Comparison of ENCODE assay signal across 13 mouse cellular contexts in genomic region chr5:114970824-114971227, GRCm38 (mm10). TPM values are rescaled to one million over a fixed set of nuclear protein-coding genes. Genes with fewer than 3 reads are reported as not detected.
DNase-seq lines count a peak whose midpoint lies in the region; ATAC-seq and TF ChIP-seq lines count a peak whose summit lies in the region.
"Had no signal": no experiment of that assay in that cellular context is flagged by ENCODE, and none has a peak within 500 bp of the region (broad histone marks: within the 10 kb centered on the region; RNA-seq: fewer than 3 reads in every experiment).

Hnf1a (minus strand) TSS chr5:114971094.

- WGBS in intestine, embryonic 15.5 days, result 47% methylated on average over 17 of the region's 17 CpGs
- WGBS in liver, embryonic 15.5 days (ENCODE audit: insufficient replicate concordance), result 76% methylated on average over 17 of the region's 17 CpGs

- 0 out of 2 replicates have a peak, but pooled peaks cover 6% of the 10 kb centered on the region for H3K27me3 ChIP-seq in E14TG2a.4 (ENCODE audit: insufficient read depth, low read length)
- H3K27me3 ChIP-seq in intestine, embryonic 15.5 days (replicated peaks), result no peaks in the 10 kb centered on the region
- peaks cover 21% of the 10 kb centered on the region for H3K27me3 ChIP-seq in liver, embryonic 15.5 days

- peak; percentile 77 for ATAC-seq in intestine, embryonic 15.5 days
- ATAC-seq in liver, embryonic 15.5 days (ENCODE audit: insufficient read depth), result peak; percentile 60

- no peak for TF ChIP-seq CTCF in E14TG2a.4 (conservative IDR thresholded peaks at IDR 0.05; ENCODE audit: low read length)

- H3K27ac ChIP-seq in intestine, embryonic 15.5 days, result peak within 1 kb of the TSS; percentile 92
- peak within 1 kb of the TSS; percentile 67 for H3K27ac ChIP-seq in liver, embryonic 15.5 days (replicated peaks)
- H3K27ac ChIP-seq: heart, adult 2 months; hindbrain, embryonic 12.5 days; limb, embryonic 12.5 days; macrophage had no signal

- DNase-seq in kidney, postnatal 10 days, result peak; percentile 71
- no peak for DNase-seq in ovary, adult 18-20 months (ENCODE audit: low spot score)
- no peak for DNase-seq in layer of hippocampus, adult 18-20 months (ENCODE audit: low spot score in 2 of 2)
- no peak for DNase-seq in spleen, adult 12 weeks (ENCODE audit: low spot score)
- DNase-seq: adrenal gland, adult 8-10 months; heart, adult 2 months; layer of hippocampus, adult 9-11 months had no signal

- peak within 1 kb of the TSS; percentile 68 for H3K9ac ChIP-seq in intestine, embryonic 15.5 days
- H3K9ac ChIP-seq in liver, embryonic 15.5 days, result peak within 1 kb of the TSS; percentile 33; the same call in 1 of the 2 replicates
- H3K9ac ChIP-seq: hindbrain, embryonic 12.5 days; limb, embryonic 12.5 days had no signal

- no peaks in the 10 kb centered on the region for H3K9me3 ChIP-seq in E14TG2a.4 (ENCODE audit: low read length)
- H3K9me3 ChIP-seq in intestine, embryonic 15.5 days, result no peaks in the 10 kb centered on the region
- H3K9me3 ChIP-seq in liver, embryonic 15.5 days (replicated peaks), result no peaks in the 10 kb centered on the region
- H3K9me3 ChIP-seq: hindbrain, embryonic 12.5 days; limb, embryonic 12.5 days had no signal

- H3K4me2 ChIP-seq in intestine, embryonic 15.5 days (replicated peaks), result peak within 1 kb of the TSS; percentile 37
- peak within 1 kb of the TSS; percentile 43 for H3K4me2 ChIP-seq in liver, embryonic 15.5 days
- H3K4me2 ChIP-seq: hindbrain, embryonic 12.5 days; limb, embryonic 12.5 days had no signal

- H3K4me1 ChIP-seq in E14TG2a.4 (replicated peaks; ENCODE audit: low read depth, low read length), result peaks cover 63% of the 10 kb centered on the region
- H3K4me1 ChIP-seq in intestine, embryonic 15.5 days (replicated peaks), result peaks cover 8% of the 10 kb centered on the region; the same call in 1 of the 2 replicates
- H3K4me1 ChIP-seq in liver, embryonic 15.5 days (replicated peaks), result peaks cover 12% of the 10 kb centered on the region
- H3K4me1 ChIP-seq: limb, embryonic 12.5 days had no signal

- peak within 1 kb of the TSS; percentile 77 for H3K4me3 ChIP-seq in E14TG2a.4 (replicated peaks; ENCODE audit: low read length)
- H3K4me3 ChIP-seq in intestine, embryonic 15.5 days (replicated peaks), result peak within 1 kb of the TSS; percentile 47
- H3K4me3 ChIP-seq in liver, embryonic 15.5 days (replicated peaks), result peak within 1 kb of the TSS; percentile 50
- H3K4me3 ChIP-seq: heart, adult 2 months; hindbrain, embryonic 12.5 days; limb, embryonic 12.5 days had no signal

- H3K36me3 ChIP-seq in E14TG2a.4 (ENCODE audit: insufficient read depth, low read length), result no peaks in the 10 kb centered on the region
- H3K36me3 ChIP-seq in intestine, embryonic 15.5 days, result no peaks in the 10 kb centered on the region
- no peaks in the 10 kb centered on the region for H3K36me3 ChIP-seq in liver, embryonic 15.5 days (replicated peaks)
- H3K36me3 ChIP-seq: hindbrain, embryonic 12.5 days; limb, embryonic 12.5 days had no signal

RNA-seq across cellular contexts. Expression of gene Hnf1a, which starts in this region (rescaled TPM):
- 18.0 and 18.6 TPM in 2 replicates for polyA plus RNA-seq in intestine, embryonic 15.5 days (2015; fragmentation: Nextera tagmentation; extraction: Ambion mirVana)
- 3.8 and 4.3 TPM in 2 replicates for polyA plus RNA-seq in liver, embryonic 15.5 days (2015; fragmentation: Nextera tagmentation; extraction: Ambion mirVana)
- not detected for total RNA-seq in layer of hippocampus, adult 18-20 months (2021)
- total RNA-seq: adrenal gland, adult 8-10 months; heart, adult 2 months had no signal
- polyA plus RNA-seq: heart, adult 2 months; limb, embryonic 12.5 days; macrophage had no signal
